In genomic region chr5:37162871-37163781, GRCm38 (mm10) we compare ENCODE assay signal across 8 mouse cellular contexts.
DNase-seq lines count a peak whose midpoint lies in the region; ATAC-seq and TF ChIP-seq lines count a peak whose summit lies in the region.

No protein-coding gene starts in this region.

- peak overlapping the region; percentile 63 for H3K9ac ChIP-seq in hindbrain, embryonic 14.5 days

- no peaks in the 10 kb centered on the region for H3K9me3 ChIP-seq in forebrain, embryonic 10.5 days
- no peaks in the 10 kb centered on the region for H3K9me3 ChIP-seq in hindbrain, embryonic 14.5 days (ENCODE audit: control insufficient read depth, low read length)

- H3K4me2 ChIP-seq in hindbrain, embryonic 14.5 days (replicated peaks), result peak overlapping the region; percentile 75

- peak overlapping the region; percentile 60 for H3K4me3 ChIP-seq in forebrain, embryonic 10.5 days
- H3K4me3 ChIP-seq in hindbrain, embryonic 14.5 days (replicated peaks; ENCODE audit: low read length), result peak overlapping the region; percentile 45
- no peak overlapping the region for H3K4me3 ChIP-seq in spleen, adult 2 months (ENCODE audit: extremely low read depth, insufficient read depth, insufficient read length)

- 7% methylated on average over 75 of the region's 75 CpGs for WGBS in forebrain, embryonic 10.5 days
- WGBS in hindbrain, embryonic 14.5 days, result 5% methylated on average over 75 of the region's 75 CpGs
- WGBS in spleen, adult 2 months, result 9% methylated on average over 75 of the region's 75 CpGs

- TF ChIP-seq CTCF in brain, embryonic 14.5 days (IDR thresholded peaks at IDR 0.05; ENCODE audit: borderline replicate concordance, extremely low read depth, insufficient read depth, insufficient read length), result peak; percentile 94
- TF ChIP-seq CTCF in spleen, adult 2 months (IDR thresholded peaks at IDR 0.05; ENCODE audit: extremely low read depth, insufficient read depth, insufficient read length, insufficient replicate concordance), result peak; percentile 28; the same call in 1 of the 2 replicates

- H3K27me3 ChIP-seq in forebrain, embryonic 10.5 days (ENCODE audit: poor library complexity, severe bottlenecking), result peaks cover 72% of the 10 kb centered on the region
- peaks cover 41% of the 10 kb centered on the region for H3K27me3 ChIP-seq in hindbrain, embryonic 14.5 days (ENCODE audit: control insufficient read depth, insufficient read depth, low read length)
- peaks cover 7% of the 10 kb centered on the region for H3K27me3 ChIP-seq in spleen, adult 2 months (ENCODE audit: control insufficient read depth, insufficient read depth, low read length)

- TF ChIP-seq POLR2A in brain, embryonic 14.5 days (IDR thresholded peaks at IDR 0.05; ENCODE audit: borderline replicate concordance, extremely low read depth, insufficient read depth, insufficient read length, poor library complexity, severe bottlenecking), result no peak
- no peak for TF ChIP-seq POLR2A in spleen, adult 2 months (IDR thresholded peaks at IDR 0.05; ENCODE audit: low read depth, low read length)

- peak; percentile 51 for DNase-seq in T-cell, adult 2 months (ENCODE audit: low spot score)
- peak; percentile 93 for DNase-seq in brain, embryonic 14.5 days (ENCODE audit: low read depth)
- peak; percentile 64 for DNase-seq in forebrain, embryonic 10.5 days (ENCODE audit: extremely low spot score, low spot score)
- peak; percentile 88 for DNase-seq in hindbrain, embryonic 14.5 days (ENCODE audit: low spot score)
- peak; percentile 62 to 85 for DNase-seq in left cerebral cortex, adult 9 months (ENCODE audit: low spot score in 2 of 2)
- DNase-seq in mesoderm, embryonic 11.5 days (ENCODE audit: low read depth, low spot score), result peak; percentile 87
- DNase-seq in spleen, adult 2 months (ENCODE audit: low read depth in 1 of 2, low spot score in 2 of 2), result peak in 1 of 2 experiments; percentile 18
- DNase-seq in gastrocnemius, adult 8-10 months (ENCODE audit: low spot score in 2 of 2), result no peak

- H3K27ac ChIP-seq in forebrain, embryonic 10.5 days, result peak overlapping the region; percentile 60
- H3K27ac ChIP-seq in hindbrain, embryonic 14.5 days, result peak overlapping the region; percentile 70
- H3K27ac ChIP-seq in spleen, adult 2 months (ENCODE audit: insufficient read depth, low read length), result no peak overlapping the region

- H3K4me1 ChIP-seq in forebrain, embryonic 10.5 days, result peaks cover 12% of the 10 kb centered on the region
- peaks cover 16% of the 10 kb centered on the region for H3K4me1 ChIP-seq in hindbrain, embryonic 14.5 days (replicated peaks; ENCODE audit: control insufficient read depth, insufficient read depth, low read length)
- peaks cover 3% of the 10 kb centered on the region; the same call in 1 of the 2 replicates for H3K4me1 ChIP-seq in spleen, adult 2 months (ENCODE audit: control insufficient read depth, insufficient read depth, insufficient read length)

- peak; percentile 93 for ATAC-seq in hindbrain, embryonic 14.5 days (ENCODE audit: low FRiP score)

- H3K36me3 ChIP-seq in forebrain, embryonic 10.5 days (replicated peaks), result no peaks in the 10 kb centered on the region
- H3K36me3 ChIP-seq in hindbrain, embryonic 14.5 days (replicated peaks; ENCODE audit: control insufficient read depth, insufficient read depth), result no peaks in the 10 kb centered on the region
- H3K36me3 ChIP-seq in spleen, adult 2 months (ENCODE audit: control insufficient read depth, insufficient read depth, low read length), result no peaks in the 10 kb centered on the region

Comparison
In these comparisons a context has a peak if more than half of its experiments do, and no peak if none do; other contexts are left out.
1. DNase-seq: peak in T-cell, adult 2 months (single experiment), brain, embryonic 14.5 days (single experiment), forebrain, embryonic 10.5 days (single experiment), hindbrain, embryonic 14.5 days (single experiment), left cerebral cortex, adult 9 months (2 of 2) and mesoderm, embryonic 11.5 days (single experiment); none in gastrocnemius, adult 8-10 months (0 of 2).